Mouse (Mus musculus): ENCODE results near the gene Gm29133.

- TF ChIP-seq EP300 (IDR thresholded peaks at IDR 0.05; ENCODE audit: low read depth) (no peak), CTCF (IDR thresholded peaks at IDR 0.05; ENCODE audit: low read depth) (no peak)
These were observed 15.4 kb downstream of the Gm29133 start for GRCm38 (mm10) chr3:75763351-75763750.

Measured in heart, postnatal 0 days (tissue).